Mouse (Mus musculus): ENCODE results near the gene Ncoa3. TPM values are rescaled to one million over a fixed set of nuclear protein-coding genes. Genes with fewer than 3 reads are reported as not detected.

Ncoa3 gene
- total RNA-seq, 1 experiment: 83.4 TPM

- Histone ChIP-seq H3K4me1 (ENCODE audit: control insufficient read depth in 2 of 2, insufficient read depth in 2 of 2, low read length in 2 of 2, poor library complexity in 1 of 2) (no peaks in the 10 kb centered on the region; a peak in 2 of 4 replicates), H3K9ac (ENCODE audit: insufficient read depth, low read depth, low read length, poor library complexity, severe bottlenecking) (no peak overlapping the region), H3K9me3 (ENCODE audit: control insufficient read depth, insufficient read depth, low read depth, low read length) (no peaks in the 10 kb centered on the region), H3K36me3 (ENCODE audit: control insufficient read depth, insufficient read depth, low read length, poor library complexity, severe bottlenecking) (peaks cover 15% of the 10 kb centered on the region), H3K4me3 (ENCODE audit: insufficient read depth in 1 of 2, low read depth in 1 of 2, low read length in 2 of 2, poor library complexity in 1 of 2, severe bottlenecking in 1 of 2) (no peak overlapping the region), H3K27ac (ENCODE audit: insufficient read depth, low read depth, low read length, poor library complexity, severe bottlenecking) (no peak overlapping the region)
- TF ChIP-seq HCFC1 (IDR thresholded peaks at IDR 0.05; ENCODE audit: borderline replicate concordance, insufficient read depth, low read length) (no peak), ZC3H11A (IDR thresholded peaks at IDR 0.05; ENCODE audit: borderline replicate concordance, low read depth, low read length) (no peak), MAFK (IDR thresholded peaks at IDR 0.05; ENCODE audit: insufficient read depth, low read depth, low read length) (no peak), CHD2 (IDR thresholded peaks at IDR 0.05; ENCODE audit: low read depth, low read length) (no peak), ZNF384 (IDR thresholded peaks at IDR 0.05; ENCODE audit: low read depth, low read length) (no peak)
- in situ Hi-C loops (cut with MboI; ENCODE audit: low sequenced_read_pairs in 2 of 2, unreplicated experiment in 2 of 2): loop anchor here in 1 of 2 experiments (10.0 kb wide), 1 partner anchor 234 kb away; no protein-coding TSS in a partner anchor
- DNase-seq (ENCODE audit: low read depth, low spot score): no peak
Observed at GRCm38 (mm10) chr2:166100309-166101262, 108.2 kb downstream of the Ncoa3 start.

- H3K27ac ChIP-seq (ENCODE audit: insufficient read depth, low read depth, low read length, poor library complexity, severe bottlenecking): no peak overlapping the region
- no peak for DNase-seq (ENCODE audit: low read depth, low spot score)
Observed at GRCm38 (mm10) chr2:166102893-166103292, 110.5 kb downstream of the Ncoa3 start.

DNA sequence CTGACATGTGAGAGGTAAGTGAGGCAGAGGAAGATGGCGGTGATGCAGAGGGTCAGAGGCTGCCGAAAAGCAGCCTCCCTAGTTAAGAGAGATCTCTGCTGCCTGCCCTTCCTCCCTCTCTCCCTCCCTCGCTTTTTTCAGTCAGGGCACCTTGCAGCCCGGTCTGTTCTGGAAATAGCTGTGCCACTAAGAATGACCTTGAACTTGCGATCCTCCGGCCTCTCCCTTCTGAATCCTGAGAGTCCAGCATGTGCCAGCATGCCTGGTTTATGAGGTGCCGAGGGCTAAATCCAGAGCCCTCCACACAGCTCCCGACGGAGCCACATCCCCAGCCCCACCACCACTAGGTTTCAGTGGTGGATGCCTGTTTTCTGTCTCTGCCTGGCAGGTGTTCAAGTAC, 113.5 kb downstream of the Ncoa3 start:
- H3K4me3 ChIP-seq (ENCODE audit: insufficient read depth in 1 of 2, low read depth in 1 of 2, low read length in 2 of 2, poor library complexity in 1 of 2, severe bottlenecking in 1 of 2): no peak overlapping the region
- H3K4me1 ChIP-seq (ENCODE audit: control insufficient read depth in 2 of 2, insufficient read depth in 2 of 2, low read length in 2 of 2, poor library complexity in 1 of 2): peaks cover 1 to 13% of the 10 kb centered on the region in 2 experiments; a peak in 3 of 4 replicates
- H3K36me3 ChIP-seq (ENCODE audit: control insufficient read depth, insufficient read depth, low read length, poor library complexity, severe bottlenecking): peaks cover 21% of the 10 kb centered on the region
- H3K9me3 ChIP-seq (ENCODE audit: control insufficient read depth, insufficient read depth, low read depth, low read length): no peaks in the 10 kb centered on the region
- TF ChIP-seq CHD2 (IDR thresholded peaks at IDR 0.05; ENCODE audit: low read depth, low read length) (no peak), ZNF384 (IDR thresholded peaks at IDR 0.05; ENCODE audit: low read depth, low read length) (no peak), MAFK (IDR thresholded peaks at IDR 0.05; ENCODE audit: insufficient read depth, low read depth, low read length) (no peak), HCFC1 (IDR thresholded peaks at IDR 0.05; ENCODE audit: borderline replicate concordance, insufficient read depth, low read length) (no peak), ZC3H11A (IDR thresholded peaks at IDR 0.05; ENCODE audit: borderline replicate concordance, low read depth, low read length) (no peak)
- in situ Hi-C loops (cut with MboI; ENCODE audit: low sequenced_read_pairs in 2 of 2, unreplicated experiment in 2 of 2): loop anchor here in 1 of 2 experiments (10.0 kb wide), 1 partner anchor 229 kb away; no protein-coding TSS in a partner anchor
- H3K27ac ChIP-seq (ENCODE audit: insufficient read depth, low read depth, low read length, poor library complexity, severe bottlenecking): no peak overlapping the region
- DNase-seq (ENCODE audit: low read depth, low spot score): no peak
- no peak overlapping the region for H3K9ac ChIP-seq (ENCODE audit: insufficient read depth, low read depth, low read length, poor library complexity, severe bottlenecking)

More at GRCm38 (mm10) chr2:166102893-166103292, 110.5 kb downstream of the Ncoa3 start:
- in situ Hi-C loops (cut with MboI; ENCODE audit: low sequenced_read_pairs in 2 of 2, unreplicated experiment in 2 of 2): loop anchor here in 1 of 2 experiments (10.0 kb wide), 1 partner anchor 232 kb away; no protein-coding TSS in a partner anchor
- Histone ChIP-seq H3K4me1 (ENCODE audit: control insufficient read depth in 2 of 2, insufficient read depth in 2 of 2, low read length in 2 of 2, poor library complexity in 1 of 2) (peaks cover 0 to 5% of the 10 kb centered on the region in 2 experiments; a peak in 2 of 4 replicates), H3K4me3 (ENCODE audit: insufficient read depth in 1 of 2, low read depth in 1 of 2, low read length in 2 of 2, poor library complexity in 1 of 2, severe bottlenecking in 1 of 2) (no peak overlapping the region), H3K9me3 (ENCODE audit: control insufficient read depth, insufficient read depth, low read depth, low read length) (no peaks in the 10 kb centered on the region), H3K36me3 (ENCODE audit: control insufficient read depth, insufficient read depth, low read length, poor library complexity, severe bottlenecking) (peaks cover 24% of the 10 kb centered on the region), H3K9ac (ENCODE audit: insufficient read depth, low read depth, low read length, poor library complexity, severe bottlenecking) (no peak overlapping the region)
- no peak for TF ChIP-seq ZC3H11A (IDR thresholded peaks at IDR 0.05; ENCODE audit: borderline replicate concordance, low read depth, low read length)

DNA sequence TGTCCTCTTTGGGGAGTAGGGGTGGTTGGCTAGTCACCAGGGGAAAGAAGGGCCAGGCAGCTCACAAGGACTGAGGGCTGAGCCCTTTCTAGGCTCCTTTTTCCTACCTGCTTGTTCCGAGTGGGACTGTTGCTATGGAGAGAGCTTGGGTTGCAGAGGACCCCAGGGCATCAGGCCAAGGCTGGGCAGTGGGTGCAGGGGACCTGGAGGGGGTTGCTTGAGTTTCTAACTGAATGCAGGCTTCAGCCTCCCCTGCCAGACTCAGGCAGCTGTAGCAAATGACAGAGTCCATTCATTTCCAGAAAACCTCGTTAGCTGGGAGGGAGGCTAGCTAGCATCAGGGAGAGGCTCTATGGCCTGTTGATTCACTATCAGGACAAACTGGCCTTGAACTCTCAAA, 114.2 kb downstream of the Ncoa3 start:
- no peak for DNase-seq (ENCODE audit: low read depth, low spot score)
- no peaks in the 10 kb centered on the region for H3K9me3 ChIP-seq (ENCODE audit: control insufficient read depth, insufficient read depth, low read depth, low read length)
- in situ Hi-C loops (cut with MboI; ENCODE audit: low sequenced_read_pairs in 2 of 2, unreplicated experiment in 2 of 2): loop anchor here in 1 of 2 experiments (10.0 kb wide), 1 partner anchor 228 kb away; no protein-coding TSS in a partner anchor
- H3K27ac ChIP-seq (ENCODE audit: insufficient read depth, low read depth, low read length, poor library complexity, severe bottlenecking): no peak overlapping the region
- no peak for TF ChIP-seq CHD2 (IDR thresholded peaks at IDR 0.05; ENCODE audit: low read depth, low read length)
- no peak for TF ChIP-seq ZNF384 (IDR thresholded peaks at IDR 0.05; ENCODE audit: low read depth, low read length)
- TF ChIP-seq MAFK (IDR thresholded peaks at IDR 0.05; ENCODE audit: insufficient read depth, low read depth, low read length): no peak
- TF ChIP-seq HCFC1 (IDR thresholded peaks at IDR 0.05; ENCODE audit: borderline replicate concordance, insufficient read depth, low read length): no peak
- peaks cover 1 to 17% of the 10 kb centered on the region in 2 experiments; a peak in 3 of 4 replicates for H3K4me1 ChIP-seq (ENCODE audit: control insufficient read depth in 2 of 2, insufficient read depth in 2 of 2, low read length in 2 of 2, poor library complexity in 1 of 2)
- H3K36me3 ChIP-seq (ENCODE audit: control insufficient read depth, insufficient read depth, low read length, poor library complexity, severe bottlenecking): peaks cover 19% of the 10 kb centered on the region
- H3K9ac ChIP-seq (ENCODE audit: insufficient read depth, low read depth, low read length, poor library complexity, severe bottlenecking): no peak overlapping the region
- H3K4me3 ChIP-seq (ENCODE audit: insufficient read depth in 1 of 2, low read depth in 1 of 2, low read length in 2 of 2, poor library complexity in 1 of 2, severe bottlenecking in 1 of 2): no peak overlapping the region

Data from ES-E14 (cell line).